ENCODE assay signal across 21 mouse cellular contexts in the genomic region with DNA sequence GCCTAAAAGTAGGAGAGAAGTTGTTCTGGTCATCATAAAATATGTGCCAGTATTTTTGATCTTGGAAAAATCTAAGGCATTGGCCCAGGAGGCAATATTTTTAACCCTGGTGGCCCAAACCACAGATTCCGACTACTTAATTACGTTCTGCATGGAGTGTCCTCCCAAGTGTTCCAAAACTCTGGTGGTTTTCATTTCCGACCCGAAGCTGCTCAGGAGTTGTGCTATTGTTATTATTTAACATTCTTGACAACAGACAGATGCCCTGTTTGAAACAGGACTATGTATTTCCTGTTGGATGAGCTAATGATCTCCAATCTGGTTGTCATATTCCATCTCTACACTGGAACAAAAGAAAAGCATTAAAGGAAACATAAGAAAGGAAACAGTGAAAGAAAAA.
DNase-seq lines count a peak whose midpoint lies in the region; TF ChIP-seq lines count a peak whose summit lies in the region.
"Had no signal": no experiment of that assay in that cellular context is flagged by ENCODE, and none has a peak within 500 bp of the region (broad histone marks: within the 10 kb centered on the region; RNA-seq: fewer than 3 reads in every experiment).

No protein-coding gene starts in this region.

- no peak overlapping the region for H3K4me3 ChIP-seq in gastrocnemius, adult 2 months
- H3K4me3 ChIP-seq: embryonic facial prominence, embryonic 12.5 days; embryonic facial prominence, embryonic 15.5 days; erythroblast, embryonic 14.5 days; forebrain, embryonic 10.5 days; forebrain, embryonic 12.5 days had no signal

- no peak for DNase-seq in gastrocnemius, adult 2 months
- no peak for DNase-seq in gastrocnemius, adult 18-20 months (ENCODE audit: low spot score)
- DNase-seq in 3134 (ENCODE audit: extremely low read depth, insufficient read length, low spot score): peak; percentile 28
- peak; percentile 55 for DNase-seq in Muller cell, postnatal 12 days (ENCODE audit: inconsistent ontology term)
- DNase-seq in thymus, postnatal 14 days: no peak
- no peak for DNase-seq in kidney, adult 18-20 months
- DNase-seq: adrenal gland, adult 2 months; adrenal gland, postnatal 10 days; adrenal gland, postnatal 25 days; cerebellum, adult 11 months; cerebellum, adult 18-20 months; cerebellum, adult 8-10 months; cerebellum, adult 9-11 months; cerebellum, postnatal 14 days; cerebellum, postnatal 36 days; embryo, embryonic 11 days had no signal

- no peak for TF ChIP-seq CTCF in gastrocnemius, adult 2 months (IDR thresholded peaks at IDR 0.05)

- peak overlapping the region; percentile 20; the same call in 1 of the 2 replicates for H3K27ac ChIP-seq in gastrocnemius, adult 2 months
- H3K27ac ChIP-seq: embryonic facial prominence, embryonic 12.5 days; embryonic facial prominence, embryonic 15.5 days; forebrain, embryonic 10.5 days; forebrain, embryonic 12.5 days had no signal

- intact Hi-C loops in gastrocnemius, adult 2 months (cut with DNase I): no loop called here

Comparison
In these comparisons a context has a peak if more than half of its experiments do, and no peak if none do; other contexts are left out.
1. DNase-seq: peak in 3134 (single experiment) and Muller cell, postnatal 12 days (single experiment); none in gastrocnemius, adult 2 months (single experiment), gastrocnemius, adult 18-20 months (single experiment), thymus, postnatal 14 days (single experiment) and kidney, adult 18-20 months (single experiment).